In genomic region chr3:108158383-108159037, GRCm38 (mm10) we compare ENCODE assay signal across 9 mouse cellular contexts. TPM values are rescaled to one million over a fixed set of nuclear protein-coding genes. Genes with fewer than 3 reads are reported as not detected.
DNase-seq lines count a peak whose midpoint lies in the region; ATAC-seq lines count a peak whose summit lies in the region.
"Had no signal": no experiment of that assay in that cellular context is flagged by ENCODE, and none has a peak within 500 bp of the region (broad histone marks: within the 10 kb centered on the region; RNA-seq: fewer than 3 reads in every experiment).

No protein-coding gene starts in this region.

- no peak overlapping the region for H3K4me2 ChIP-seq in embryonic facial prominence, embryonic 15.5 days (replicated peaks)
- H3K4me2 ChIP-seq in neural tube, embryonic 15.5 days = no peak overlapping the region
- H3K4me2 ChIP-seq: embryonic facial prominence, embryonic 12.5 days had no signal

- H3K27me3 ChIP-seq in embryonic facial prominence, embryonic 15.5 days = no peaks in the 10 kb centered on the region
- H3K27me3 ChIP-seq in neural tube, embryonic 15.5 days (replicated peaks) = no peaks in the 10 kb centered on the region

- no peak overlapping the region for H3K27ac ChIP-seq in embryonic facial prominence, embryonic 15.5 days (replicated peaks)
- H3K27ac ChIP-seq in neural tube, embryonic 15.5 days (replicated peaks) = peak overlapping the region; percentile 56
- H3K27ac ChIP-seq: embryonic facial prominence, embryonic 12.5 days had no signal

- H3K4me1 ChIP-seq in embryonic facial prominence, embryonic 15.5 days = no peaks in the 10 kb centered on the region
- peaks cover 27% of the 10 kb centered on the region for H3K4me1 ChIP-seq in neural tube, embryonic 15.5 days

- 0 out of 2 replicates have a peak, but pooled peaks have one; percentile 21 for ATAC-seq in embryonic facial prominence, embryonic 15.5 days (ENCODE audit: insufficient number of reproducible peaks, low FRiP score, low TSS enrichment, low read depth)
- peak; percentile 33 for ATAC-seq in neural tube, embryonic 15.5 days (ENCODE audit: low FRiP score)
- ATAC-seq in granulocyte monocyte progenitor cell, adult 5-6 weeks (replicated peaks; ENCODE audit: poor library complexity, severe bottlenecking) = no peak
- ATAC-seq in monocyte, adult 5-6 weeks (replicated peaks; ENCODE audit: insufficient number of reproducible peaks, low FRiP score, low TSS enrichment, poor library complexity, severe bottlenecking) = no peak
- ATAC-seq: Patski had no signal

- H3K36me3 ChIP-seq in embryonic facial prominence, embryonic 15.5 days = no peaks in the 10 kb centered on the region
- no peaks in the 10 kb centered on the region for H3K36me3 ChIP-seq in neural tube, embryonic 15.5 days
- H3K36me3 ChIP-seq: embryonic facial prominence, embryonic 12.5 days had no signal

- H3K4me3 ChIP-seq in embryonic facial prominence, embryonic 15.5 days (replicated peaks) = no peak overlapping the region
- H3K4me3 ChIP-seq in neural tube, embryonic 15.5 days (replicated peaks) = no peak overlapping the region
- H3K4me3 ChIP-seq: embryonic facial prominence, embryonic 12.5 days had no signal

- H3K9me3 ChIP-seq in embryonic facial prominence, embryonic 15.5 days (replicated peaks) = no peaks in the 10 kb centered on the region
- H3K9me3 ChIP-seq in neural tube, embryonic 15.5 days (replicated peaks) = no peaks in the 10 kb centered on the region
- H3K9me3 ChIP-seq: embryonic facial prominence, embryonic 12.5 days had no signal

- 64% methylated on average over 9 of the region's 9 CpGs for WGBS in embryonic facial prominence, embryonic 15.5 days
- 40% methylated on average over 9 of the region's 9 CpGs for WGBS in neural tube, embryonic 15.5 days

- H3K9ac ChIP-seq in embryonic facial prominence, embryonic 15.5 days = no peak overlapping the region
- H3K9ac ChIP-seq in neural tube, embryonic 15.5 days (replicated peaks) = peak overlapping the region; percentile 17; the same call in 1 of the 2 replicates
- H3K9ac ChIP-seq: embryonic facial prominence, embryonic 12.5 days had no signal

- peak; percentile 60 to 70 for DNase-seq in frontal cortex, postnatal 14 days (ENCODE audit: low spot score in 2 of 2)
- DNase-seq in layer of hippocampus, adult 9-10 months (ENCODE audit: low spot score) = peak; percentile 52
- DNase-seq in spleen, adult 18-20 months = no peak

RNA-seq across cellular contexts. Expression of gene Gpr61, which starts 3.8 kb away (rescaled TPM):
- polyA plus RNA-seq in embryonic facial prominence, embryonic 15.5 days (2015; fragmentation: Nextera tagmentation; extraction: Ambion mirVana) = 0.11 and 0.25 TPM in 2 replicates
- 6.1 and 7.7 TPM in 2 replicates for polyA plus RNA-seq in neural tube, embryonic 15.5 days (2015; fragmentation: Nextera tagmentation; extraction: Ambion mirVana)
- total RNA-seq in granulocyte monocyte progenitor cell, adult 5-6 weeks (2014; fragmentation: Nextera tagmentation) = not detected in 2 replicates
- not detected in 2 replicates for total RNA-seq in granulocyte monocyte progenitor cell, adult 5-6 weeks (2017)
- total RNA-seq in monocyte, adult 5-6 weeks (2017) = not detected in 3 replicates

RNA-seq across cellular contexts. Expression of gene Gnai3, which starts 12.6 kb away (rescaled TPM):
- polyA plus RNA-seq in embryonic facial prominence, embryonic 15.5 days (2015; fragmentation: Nextera tagmentation; extraction: Ambion mirVana) = 154 and 161 TPM in 2 replicates
- polyA plus RNA-seq in neural tube, embryonic 15.5 days (2015; fragmentation: Nextera tagmentation; extraction: Ambion mirVana) = 103 and 121 TPM in 2 replicates
- total RNA-seq in granulocyte monocyte progenitor cell, adult 5-6 weeks (2014; fragmentation: Nextera tagmentation) = 82.3 and 93.1 TPM in 2 replicates
- 139 and 189 TPM in 2 replicates for total RNA-seq in granulocyte monocyte progenitor cell, adult 5-6 weeks (2017)
- total RNA-seq in monocyte, adult 5-6 weeks (2017) = 156 to 172 TPM (median 164 TPM) in 3 replicates

RNA-seq across cellular contexts. Expression of gene Amigo1, which starts 27.6 kb away (rescaled TPM):
- 6.3 and 6.8 TPM in 2 replicates for polyA plus RNA-seq in embryonic facial prominence, embryonic 15.5 days (2015; fragmentation: Nextera tagmentation; extraction: Ambion mirVana)
- polyA plus RNA-seq in neural tube, embryonic 15.5 days (2015; fragmentation: Nextera tagmentation; extraction: Ambion mirVana) = 10.2 and 14.4 TPM in 2 replicates
- 1.9 and 4.4 TPM in 2 replicates for total RNA-seq in granulocyte monocyte progenitor cell, adult 5-6 weeks (2014; fragmentation: Nextera tagmentation)
- total RNA-seq in granulocyte monocyte progenitor cell, adult 5-6 weeks (2017) = 2.0 and 3.4 TPM in 2 replicates
- total RNA-seq in monocyte, adult 5-6 weeks (2017) = 3.7 to 6.2 TPM (median 4.2 TPM) in 3 replicates

RNA-seq across cellular contexts. Expression of gene Cyb561d1, which starts 42.5 kb away (rescaled TPM):
- polyA plus RNA-seq in embryonic facial prominence, embryonic 15.5 days (2015; fragmentation: Nextera tagmentation; extraction: Ambion mirVana) = 2.8 and 3.0 TPM in 2 replicates
- 3.1 TPM in 2 replicates for polyA plus RNA-seq in neural tube, embryonic 15.5 days (2015; fragmentation: Nextera tagmentation; extraction: Ambion mirVana)
- 5.0 and 5.8 TPM in 2 replicates for total RNA-seq in granulocyte monocyte progenitor cell, adult 5-6 weeks (2014; fragmentation: Nextera tagmentation)
- total RNA-seq in granulocyte monocyte progenitor cell, adult 5-6 weeks (2017) = 3.5 and 3.9 TPM in 2 replicates
- 13.0 to 22.3 TPM (median 15.0 TPM) in 3 replicates for total RNA-seq in monocyte, adult 5-6 weeks (2017)

RNA-seq across cellular contexts. Expression of gene Atxn7l2, which starts 52.2 kb away (rescaled TPM):
- 18.4 and 20.4 TPM in 2 replicates for polyA plus RNA-seq in embryonic facial prominence, embryonic 15.5 days (2015; fragmentation: Nextera tagmentation; extraction: Ambion mirVana)
- polyA plus RNA-seq in neural tube, embryonic 15.5 days (2015; fragmentation: Nextera tagmentation; extraction: Ambion mirVana) = 18.4 and 21.2 TPM in 2 replicates
- 6.7 and 6.8 TPM in 2 replicates for total RNA-seq in granulocyte monocyte progenitor cell, adult 5-6 weeks (2014; fragmentation: Nextera tagmentation)
- total RNA-seq in granulocyte monocyte progenitor cell, adult 5-6 weeks (2017) = 1.1 and 1.5 TPM in 2 replicates
- 4.0 to 7.1 TPM (median 6.8 TPM) in 3 replicates for total RNA-seq in monocyte, adult 5-6 weeks (2017)

Comparison
In these comparisons a context has a peak if more than half of its experiments do, and no peak if none do; other contexts are left out.
1. ATAC-seq: peak in embryonic facial prominence, embryonic 15.5 days (single experiment) and neural tube, embryonic 15.5 days (single experiment); none in granulocyte monocyte progenitor cell, adult 5-6 weeks (single experiment) and monocyte, adult 5-6 weeks (single experiment).
2. DNase-seq: peak in frontal cortex, postnatal 14 days (2 of 2) and layer of hippocampus, adult 9-10 months (single experiment); none in spleen, adult 18-20 months (0 of 2).